Mouse (Mus musculus): ENCODE results near the gene Xpo5. TPM values are rescaled to one million over a fixed set of nuclear protein-coding genes. Genes with fewer than 3 reads are reported as not detected.

The Xpo5 gene
- polyA plus RNA-seq, 1 experiment from 2014 or later = 48.3 TPM

- no peak for TF ChIP-seq CTCF (IDR thresholded peaks at IDR 0.05)
- ATAC-seq (no peak), DNase-seq (ENCODE audit: low read depth, low spot score) (no peak)
- in situ Hi-C loops (cut with MboI; ENCODE audit: low pct_unique_long_range_greater_than_20kb) = no loop called here
- no peaks in the 10 kb centered on the region for H3K27me3 ChIP-seq
- ChIA-PET CTCF (no interaction called here), POLR2A (interaction anchor here (0.7 to 2.2 kb wide), 3 partner anchors 17 to 32 kb away, joined by 3 to 16 read pairs (median 5); no protein-coding TSS in a partner anchor)
Measured at GRCm38 (mm10) chr17:46283140-46283539, 80.6 kb downstream of the Xpo5 start.

DNA sequence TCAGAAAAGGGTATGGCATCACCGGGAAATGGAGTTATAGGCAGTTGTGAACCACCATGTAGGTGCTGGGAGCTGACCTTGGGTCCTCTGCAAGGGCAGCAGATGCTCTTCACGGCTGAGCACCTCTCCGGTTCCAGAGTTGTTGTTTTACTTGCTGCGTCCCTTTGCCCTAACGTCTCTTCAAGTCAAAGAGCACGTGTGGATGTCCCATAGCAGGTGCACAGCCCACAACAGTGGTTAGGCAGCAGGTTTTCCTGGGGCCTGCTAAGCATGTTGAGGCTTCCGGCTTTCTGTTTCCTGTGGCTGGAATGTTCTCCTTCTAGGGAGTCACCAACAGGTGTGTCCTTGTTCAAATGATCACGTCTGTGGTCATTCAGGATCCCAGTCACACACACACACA lies 81.3 kb downstream of the Xpo5 start:
- ChIA-PET CTCF (interaction anchor here (1.4 kb wide), 1 partner anchor 18 kb away, joined by 3 read pairs; no protein-coding TSS in a partner anchor), POLR2A (interaction anchor here (0.7 kb wide), 1 partner anchor 14 kb away, joined by 3 read pairs; no protein-coding TSS in a partner anchor)
- no peak for TF ChIP-seq CTCF (IDR thresholded peaks at IDR 0.05)
- ATAC-seq (no peak), DNase-seq (ENCODE audit: low read depth, low spot score) (no peak)
- no peaks in the 10 kb centered on the region for H3K27me3 ChIP-seq
- in situ Hi-C loops (cut with MboI; ENCODE audit: low pct_unique_long_range_greater_than_20kb) = no loop called here

- in situ Hi-C loops (cut with MboI; ENCODE audit: low pct_unique_long_range_greater_than_20kb) = no loop called here
- no peak for TF ChIP-seq CTCF (IDR thresholded peaks at IDR 0.05)
- H3K27me3 ChIP-seq = no peaks in the 10 kb centered on the region
- POLR2A ChIA-PET = interaction anchor here (0.5 to 1.2 kb wide), 3 partner anchors 10 to 16 kb away, joined by 3 to 4 read pairs (median 3); no protein-coding TSS in a partner anchor
- CTCF ChIA-PET = interaction anchor here (0.8 to 1.4 kb wide), 2 partner anchors 17 to 19 kb away, joined by 3 read pairs; no protein-coding TSS in a partner anchor
- DNase-seq (ENCODE audit: low read depth, low spot score) = no peak
- ATAC-seq = no peak
Measured at GRCm38 (mm10) chr17:46284653-46285052, 82.1 kb downstream of the Xpo5 start.

DNA sequence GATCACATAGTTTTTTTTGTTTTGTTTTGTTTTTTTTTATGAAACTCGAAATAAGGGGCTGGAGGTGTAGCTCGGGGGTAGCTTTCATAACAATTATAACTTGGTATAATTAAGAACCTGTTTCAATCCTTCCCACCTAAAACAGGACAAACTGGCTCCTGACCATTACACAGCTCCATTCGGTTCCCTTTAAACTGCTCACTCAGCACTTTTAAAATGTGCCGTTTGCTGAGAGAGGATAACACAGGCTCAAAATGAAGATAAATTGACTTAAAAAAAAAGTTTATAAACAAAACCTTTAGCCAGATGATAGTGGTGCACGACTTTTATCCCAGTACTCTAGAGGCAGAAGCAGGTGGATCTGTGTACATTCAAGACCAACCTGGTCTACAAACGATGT lies 82.8 kb downstream of the Xpo5 start:
- TF ChIP-seq CTCF (IDR thresholded peaks at IDR 0.05) = no peak
- POLR2A ChIA-PET = interaction anchor here (1.2 kb wide), 1 partner anchor 11 kb away, joined by 3 read pairs; no protein-coding TSS in a partner anchor
- CTCF ChIA-PET = interaction anchor here (0.8 to 1.4 kb wide), 3 partner anchors 17 to 19 kb away, joined by 3 to 4 read pairs (median 3); no protein-coding TSS in a partner anchor
- in situ Hi-C loops (cut with MboI; ENCODE audit: low pct_unique_long_range_greater_than_20kb) = no loop called here
- ATAC-seq (no peak), DNase-seq (ENCODE audit: low read depth, low spot score) (no peak)
- H3K27me3 ChIP-seq = peaks cover under 1% of the 10 kb centered on the region

- CTCF ChIA-PET = interaction anchor here (1.0 to 1.4 kb wide), 2 partner anchors 9 to 13 kb away, joined by 3 read pairs; no protein-coding TSS in a partner anchor
- H3K27me3 ChIP-seq = peaks cover 6% of the 10 kb centered on the region
- no peak for DNase-seq (ENCODE audit: low read depth, low spot score)
- TF ChIP-seq CTCF (IDR thresholded peaks at IDR 0.05) = no peak
- in situ Hi-C loops (cut with MboI; ENCODE audit: low pct_unique_long_range_greater_than_20kb) = no loop called here
- POLR2A ChIA-PET = no interaction called here
- no peak for ATAC-seq
Measured at GRCm38 (mm10) chr17:46287678-46288095, 85.1 kb downstream of the Xpo5 start.

Other genes starting within 250 kb of the Xpo5 start
- 124 TPM for gene Vegfa, start 170.4 kb upstream of the Xpo5 start, polyA plus RNA-seq (2021)
- gene Mrps18a, start 91.8 kb upstream of the Xpo5 start, polyA plus RNA-seq (2021) = 100 TPM
- 29.3 TPM for gene Rsph9, start 58.6 kb upstream of the Xpo5 start, polyA plus RNA-seq (2021)
- 14.6 TPM for gene Mad2l1bp, start 49.2 kb upstream of the Xpo5 start, polyA plus RNA-seq (2021)
- 84.7 TPM for gene Gtpbp2, start 41.8 kb upstream of the Xpo5 start, polyA plus RNA-seq (2021)
- gene Polh, start 137 bp upstream of the Xpo5 start, polyA plus RNA-seq (2021) = 14.4 TPM
- gene Polr1c, start 45.3 kb downstream of the Xpo5 start, polyA plus RNA-seq (2021) = 93.1 TPM
- 88.7 TPM for gene Yipf3, start 45.3 kb downstream of the Xpo5 start, polyA plus RNA-seq (2021)
- 9.4 TPM for gene Lrrc73, start 50.7 kb downstream of the Xpo5 start, polyA plus RNA-seq (2021)
- 55.3 TPM for gene Tjap1, start 80.2 kb downstream of the Xpo5 start, polyA plus RNA-seq (2021)
- 1.4 TPM for gene Dlk2, start 94.6 kb downstream of the Xpo5 start, polyA plus RNA-seq (2021)
- gene Abcc10, start 125.6 kb downstream of the Xpo5 start, polyA plus RNA-seq (2021) = 7.6 TPM
- gene Zfp318, start 180.9 kb downstream of the Xpo5 start, polyA plus RNA-seq (2021) = 18.6 TPM
- not detected for gene Crip3, start 226.1 kb downstream of the Xpo5 start, polyA plus RNA-seq (2021)
- gene Slc22a7, start 235.7 kb downstream of the Xpo5 start, polyA plus RNA-seq (2021) = not detected

All from Patski (cell line).